Mouse (Mus musculus): ENCODE results near the gene Odf3l1. TPM values are rescaled to one million over a fixed set of nuclear protein-coding genes. Genes with fewer than 3 reads are reported as not detected.

Odf3l1 gene
- polyA plus RNA-seq, 1 experiment from 2014 or later = 1.7 TPM

DNA sequence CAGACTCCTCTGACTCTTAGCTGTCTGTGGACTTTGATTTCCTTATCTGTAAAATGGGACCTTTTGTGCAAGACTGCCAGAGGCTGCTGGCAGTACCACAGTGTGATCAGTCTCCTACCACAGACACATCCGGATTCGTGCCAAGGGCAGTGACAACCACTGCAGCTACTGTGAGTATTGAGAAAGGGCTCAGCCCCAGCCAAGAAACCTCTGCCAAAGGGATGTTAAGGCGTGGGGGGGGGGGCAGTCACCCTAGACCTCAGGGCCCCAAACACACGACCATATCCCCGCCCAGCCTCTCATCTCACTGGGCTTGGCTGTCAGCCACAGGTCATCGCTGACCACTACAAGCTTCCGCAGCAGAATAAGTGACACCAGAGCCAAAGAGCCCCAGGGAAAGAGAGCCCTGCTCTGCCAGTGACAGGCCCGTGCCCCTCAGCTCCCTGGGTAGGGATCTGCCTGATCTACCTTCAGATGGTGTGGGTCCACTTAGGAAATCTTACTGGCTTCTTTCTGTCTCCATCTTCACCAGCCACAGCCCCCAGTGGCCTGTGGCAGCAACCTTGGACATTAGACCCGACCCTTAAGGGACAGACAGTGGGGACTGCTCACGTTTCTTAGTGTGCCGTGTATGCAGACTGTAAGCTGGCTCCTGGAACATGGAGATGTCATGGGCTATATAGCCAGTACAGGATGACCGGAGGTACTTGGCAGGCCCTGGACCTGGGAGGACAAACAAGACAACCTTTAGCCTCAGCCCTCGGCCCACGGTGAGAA, 14.2 kb downstream of the Odf3l1 start:
- Histone ChIP-seq H3K36me3 (ENCODE audit: control insufficient read depth, insufficient read depth, low read length) (no peaks in the 10 kb centered on the region), H3K4me1 (ENCODE audit: control insufficient read depth, insufficient read depth, low read length) (peaks cover 11% of the 10 kb centered on the region), H3K4me2 (ENCODE audit: low read depth, low read length) (no peak overlapping the region), H3K9me3 (ENCODE audit: control insufficient read depth, low read length) (no peaks in the 10 kb centered on the region), H3K4me3 (ENCODE audit: low read depth, low read length) (no peak overlapping the region), H3K27ac (replicated peaks; ENCODE audit: low read depth, low read length) (no peak overlapping the region), H3K9ac (ENCODE audit: low read depth, low read length) (no peak overlapping the region), H3K27me3 (replicated peaks; ENCODE audit: control insufficient read depth, insufficient read depth, low read length) (no peaks in the 10 kb centered on the region)
- WGBS = 68% methylated on average over 14 of the region's 14 CpGs
- DNase-seq (ENCODE audit: low spot score) (no peak), ATAC-seq (ENCODE audit: low read depth) (no peak)

DNA sequence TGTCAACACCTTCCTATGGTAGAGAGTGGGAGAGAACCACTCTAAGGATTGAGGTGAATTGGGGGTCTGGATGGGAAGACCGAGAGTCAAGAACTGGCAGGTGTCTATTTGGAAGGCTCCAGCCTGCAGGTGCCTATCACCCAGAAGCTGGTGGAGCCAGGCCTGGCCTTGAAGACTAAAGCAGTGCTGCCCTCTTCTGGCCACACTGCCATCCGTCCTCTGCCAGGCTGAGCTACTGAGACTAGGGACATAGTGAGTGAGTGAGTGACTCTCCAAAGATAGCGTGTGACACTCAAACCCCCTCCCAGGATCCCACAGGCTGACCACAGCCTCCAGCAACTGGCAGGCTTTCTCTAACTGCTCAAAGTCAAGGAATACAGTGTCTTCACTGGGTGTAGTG, 17.0 kb downstream of the Odf3l1 start:
- H3K9me3 ChIP-seq (ENCODE audit: control insufficient read depth, low read length) = no peaks in the 10 kb centered on the region
- peak; percentile 73 for DNase-seq (ENCODE audit: low spot score)
- H3K27ac ChIP-seq (replicated peaks; ENCODE audit: low read depth, low read length) = no peak overlapping the region
- H3K4me1 ChIP-seq (ENCODE audit: control insufficient read depth, insufficient read depth, low read length) = peaks cover 11% of the 10 kb centered on the region
- H3K4me2 ChIP-seq (ENCODE audit: low read depth, low read length) = no peak overlapping the region
- ATAC-seq (ENCODE audit: low read depth) = 0 out of 2 replicates have a peak, but pooled peaks have one; percentile 49
- WGBS = 13% methylated on average over 3 of the region's 3 CpGs
- H3K27me3 ChIP-seq (replicated peaks; ENCODE audit: control insufficient read depth, insufficient read depth, low read length) = no peaks in the 10 kb centered on the region
- no peak overlapping the region for H3K4me3 ChIP-seq (ENCODE audit: low read depth, low read length)
- no peaks in the 10 kb centered on the region for H3K36me3 ChIP-seq (ENCODE audit: control insufficient read depth, insufficient read depth, low read length)
- H3K9ac ChIP-seq (ENCODE audit: low read depth, low read length) = no peak overlapping the region

DNA sequence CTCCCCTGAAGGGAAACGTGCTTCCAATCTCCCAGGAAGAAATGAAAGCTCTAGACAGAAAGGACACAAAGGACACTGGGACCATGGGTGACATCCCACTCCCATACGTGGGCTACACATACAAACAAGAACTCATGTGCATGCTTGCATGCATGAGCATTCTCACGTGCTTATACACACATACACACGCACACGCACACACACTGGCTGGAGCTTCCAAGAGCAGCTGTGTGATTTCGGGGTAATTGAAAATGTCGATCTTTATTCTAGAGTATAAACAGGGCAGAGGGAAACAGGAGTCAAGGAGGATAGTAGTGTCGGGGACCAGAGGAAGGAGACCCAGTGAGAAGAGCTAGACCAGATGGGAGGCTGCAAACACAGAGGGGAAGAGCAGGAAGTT, 19.8 kb downstream of the Odf3l1 start:
- 60% methylated on average over 8 of the region's 8 CpGs for WGBS
- DNase-seq (ENCODE audit: low spot score) = no peak

DNA sequence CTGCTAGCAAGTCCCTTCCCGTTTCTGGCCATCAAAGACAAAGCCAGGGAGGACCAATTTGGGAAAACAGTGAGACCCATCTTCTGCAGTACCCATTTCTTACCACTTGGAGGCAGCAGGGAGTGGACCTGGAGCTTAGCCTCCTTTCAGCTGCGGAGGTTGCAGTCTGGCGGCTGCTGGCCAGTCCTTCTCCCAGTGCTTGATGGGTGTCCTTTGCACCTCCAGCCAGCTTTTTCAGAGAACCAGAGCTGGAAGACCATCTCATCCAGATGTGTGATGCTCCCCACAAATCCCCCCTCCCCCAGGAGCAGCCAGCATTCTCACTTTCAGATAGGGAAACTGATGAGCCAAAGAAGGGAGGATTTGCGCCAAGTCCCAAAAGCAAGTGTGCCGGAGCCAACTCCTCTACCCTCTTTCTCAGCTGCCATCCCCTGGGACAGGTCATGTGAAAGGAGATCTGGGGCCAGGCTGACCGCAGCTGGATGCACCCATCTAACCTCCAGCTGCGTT, 20.7 kb downstream of the Odf3l1 start:
- Histone ChIP-seq H3K9ac (ENCODE audit: low read depth, low read length) (no peak overlapping the region), H3K4me3 (ENCODE audit: low read depth, low read length) (no peak overlapping the region), H3K4me2 (ENCODE audit: low read depth, low read length) (no peak overlapping the region), H3K9me3 (ENCODE audit: control insufficient read depth, low read length) (no peaks in the 10 kb centered on the region), H3K27me3 (replicated peaks; ENCODE audit: control insufficient read depth, insufficient read depth, low read length) (no peaks in the 10 kb centered on the region), H3K36me3 (ENCODE audit: control insufficient read depth, insufficient read depth, low read length) (no peaks in the 10 kb centered on the region), H3K27ac (replicated peaks; ENCODE audit: low read depth, low read length) (no peak overlapping the region), H3K4me1 (ENCODE audit: control insufficient read depth, insufficient read depth, low read length) (0 out of 2 replicates have a peak, but pooled peaks cover 3% of the 10 kb centered on the region)
- WGBS = 38% methylated on average over 7 of the region's 7 CpGs
- ATAC-seq (ENCODE audit: low read depth) = peak; percentile 38; the same call in 1 of the 2 replicates
- peak; percentile 69 for DNase-seq (ENCODE audit: low spot score)

More for the DNA sequence above, 19.8 kb downstream of the Odf3l1 start:
- Histone ChIP-seq H3K9me3 (ENCODE audit: control insufficient read depth, low read length) (no peaks in the 10 kb centered on the region), H3K36me3 (ENCODE audit: control insufficient read depth, insufficient read depth, low read length) (no peaks in the 10 kb centered on the region), H3K27me3 (replicated peaks; ENCODE audit: control insufficient read depth, insufficient read depth, low read length) (no peaks in the 10 kb centered on the region), H3K9ac (ENCODE audit: low read depth, low read length) (no peak overlapping the region), H3K4me3 (ENCODE audit: low read depth, low read length) (no peak overlapping the region), H3K4me2 (ENCODE audit: low read depth, low read length) (no peak overlapping the region), H3K27ac (replicated peaks; ENCODE audit: low read depth, low read length) (no peak overlapping the region), H3K4me1 (ENCODE audit: control insufficient read depth, insufficient read depth, low read length) (0 out of 2 replicates have a peak, but pooled peaks cover 3% of the 10 kb centered on the region)
- no peak for ATAC-seq (ENCODE audit: low read depth)

DNA sequence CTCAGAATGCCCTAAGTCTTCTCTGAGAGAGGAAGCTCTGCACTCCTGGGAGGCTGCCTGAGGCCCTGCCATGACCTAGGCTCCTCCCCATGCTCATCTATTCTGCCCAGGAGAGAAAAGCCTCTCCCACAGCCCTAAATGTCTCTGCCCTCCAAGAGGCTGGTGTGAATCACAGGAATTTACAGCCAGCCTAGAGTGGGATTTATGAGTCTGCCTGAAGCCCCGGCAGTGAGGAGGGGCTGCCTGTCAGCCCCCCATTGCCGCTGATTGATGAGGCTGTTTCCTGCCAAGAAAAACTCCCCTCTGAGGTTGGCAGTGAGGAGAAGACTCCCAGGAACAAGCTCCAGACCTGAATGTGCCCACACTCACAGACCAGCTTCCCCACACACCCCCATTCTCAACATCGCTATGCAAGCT, 22.2 kb downstream of the Odf3l1 start:
- Histone ChIP-seq H3K4me3 (ENCODE audit: low read depth, low read length) (no peak overlapping the region), H3K9me3 (ENCODE audit: control insufficient read depth, low read length) (no peaks in the 10 kb centered on the region), H3K4me1 (ENCODE audit: control insufficient read depth, insufficient read depth, low read length) (0 out of 2 replicates have a peak, but pooled peaks cover 3% of the 10 kb centered on the region), H3K27me3 (replicated peaks; ENCODE audit: control insufficient read depth, insufficient read depth, low read length) (no peaks in the 10 kb centered on the region), H3K4me2 (ENCODE audit: low read depth, low read length) (no peak overlapping the region), H3K9ac (ENCODE audit: low read depth, low read length) (no peak overlapping the region), H3K36me3 (ENCODE audit: control insufficient read depth, insufficient read depth, low read length) (no peaks in the 10 kb centered on the region), H3K27ac (replicated peaks; ENCODE audit: low read depth, low read length) (no peak overlapping the region)
- 33% methylated on average over 3 of the region's 3 CpGs for WGBS
- DNase-seq (ENCODE audit: low spot score) (no peak), ATAC-seq (ENCODE audit: low read depth) (peak; percentile 17; the same call in 1 of the 2 replicates)

DNA sequence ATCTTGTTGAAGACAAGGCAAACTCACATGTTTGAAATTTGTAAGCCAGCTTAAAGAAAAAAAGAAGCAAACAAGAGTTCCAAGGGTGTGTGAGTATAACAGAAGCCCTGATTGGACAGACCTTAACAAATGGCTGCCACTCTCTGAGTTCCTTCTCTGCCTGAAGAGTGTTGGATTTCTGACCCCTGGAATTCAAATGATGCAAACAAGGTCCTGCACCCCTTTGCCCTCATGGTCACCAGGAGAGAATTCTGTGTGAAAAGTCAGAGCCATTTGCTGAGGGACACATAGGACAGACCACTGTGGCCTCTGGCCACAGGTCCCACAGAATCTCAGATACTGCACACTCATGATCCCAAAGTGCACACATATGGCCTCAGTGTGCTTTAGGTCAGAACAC, 22.6 kb downstream of the Odf3l1 start:
- Histone ChIP-seq H3K9me3 (ENCODE audit: control insufficient read depth, low read length) (no peaks in the 10 kb centered on the region), H3K4me3 (ENCODE audit: low read depth, low read length) (no peak overlapping the region), H3K4me2 (ENCODE audit: low read depth, low read length) (no peak overlapping the region), H3K36me3 (ENCODE audit: control insufficient read depth, insufficient read depth, low read length) (no peaks in the 10 kb centered on the region), H3K4me1 (ENCODE audit: control insufficient read depth, insufficient read depth, low read length) (0 out of 2 replicates have a peak, but pooled peaks cover 3% of the 10 kb centered on the region), H3K9ac (ENCODE audit: low read depth, low read length) (no peak overlapping the region), H3K27me3 (replicated peaks; ENCODE audit: control insufficient read depth, insufficient read depth, low read length) (no peaks in the 10 kb centered on the region), H3K27ac (replicated peaks; ENCODE audit: low read depth, low read length) (no peak overlapping the region)
- DNase-seq (ENCODE audit: low spot score) (no peak), ATAC-seq (ENCODE audit: low read depth) (no peak)

DNA sequence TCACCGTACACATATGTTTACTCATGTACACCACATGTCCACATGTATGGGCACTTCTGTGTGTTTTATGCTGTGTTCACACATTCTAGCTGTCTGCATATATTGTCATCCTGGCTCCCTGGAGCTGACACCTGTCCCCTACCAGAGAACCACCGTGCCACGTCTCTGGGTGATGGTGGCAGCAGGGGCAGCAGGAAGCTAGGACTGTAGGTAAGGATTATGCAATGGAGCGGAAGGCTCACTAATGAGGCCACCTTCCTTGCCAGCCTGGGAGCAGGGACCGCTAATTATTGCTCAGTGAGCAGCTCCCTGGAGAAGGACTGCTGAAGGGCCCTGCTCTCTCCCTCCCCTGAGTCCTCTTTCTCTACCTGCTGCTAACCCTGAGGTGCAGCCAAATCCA, 23.8 kb downstream of the Odf3l1 start:
- Histone ChIP-seq H3K4me3 (ENCODE audit: low read depth, low read length) (no peak overlapping the region), H3K9me3 (ENCODE audit: control insufficient read depth, low read length) (no peaks in the 10 kb centered on the region), H3K4me1 (ENCODE audit: control insufficient read depth, insufficient read depth, low read length) (0 out of 2 replicates have a peak, but pooled peaks cover 3% of the 10 kb centered on the region), H3K4me2 (ENCODE audit: low read depth, low read length) (no peak overlapping the region), H3K27ac (replicated peaks; ENCODE audit: low read depth, low read length) (no peak overlapping the region), H3K27me3 (replicated peaks; ENCODE audit: control insufficient read depth, insufficient read depth, low read length) (no peaks in the 10 kb centered on the region), H3K36me3 (ENCODE audit: control insufficient read depth, insufficient read depth, low read length) (no peaks in the 10 kb centered on the region), H3K9ac (ENCODE audit: low read depth, low read length) (no peak overlapping the region)
- DNase-seq (ENCODE audit: low spot score) (no peak), ATAC-seq (ENCODE audit: low read depth) (no peak)
- WGBS = 76% methylated on average over 5 of the region's 5 CpGs

DNA sequence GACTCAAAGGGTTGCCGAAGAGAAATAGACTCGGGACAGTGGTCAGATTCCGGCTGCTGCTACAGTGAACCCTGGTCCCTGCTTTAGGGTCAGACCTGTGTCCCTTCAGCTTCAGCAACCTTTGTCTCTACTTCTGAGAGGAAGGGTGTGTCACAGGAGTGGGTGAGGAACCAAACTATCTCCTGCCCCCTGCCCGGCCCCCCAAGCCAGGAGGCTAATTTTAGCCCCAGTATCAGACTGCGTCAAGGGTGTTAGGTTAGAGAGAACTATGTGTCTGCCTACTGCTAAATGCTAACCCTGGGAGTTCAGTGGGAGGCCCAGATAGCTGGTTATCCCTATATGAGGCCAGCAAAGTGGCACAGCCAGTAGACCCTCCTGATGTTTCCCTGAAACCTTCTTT, 29.3 kb downstream of the Odf3l1 start:
- no peak overlapping the region for H3K27ac ChIP-seq (replicated peaks; ENCODE audit: low read depth, low read length)
- no peaks in the 10 kb centered on the region for H3K27me3 ChIP-seq (replicated peaks; ENCODE audit: control insufficient read depth, insufficient read depth, low read length)
- H3K4me3 ChIP-seq (ENCODE audit: low read depth, low read length) = no peak overlapping the region
- H3K9ac ChIP-seq (ENCODE audit: low read depth, low read length) = no peak overlapping the region
- WGBS = 84% methylated on average over 5 of the region's 5 CpGs
- H3K9me3 ChIP-seq (ENCODE audit: control insufficient read depth, low read length) = no peaks in the 10 kb centered on the region
- DNase-seq (ENCODE audit: low spot score) (no peak), ATAC-seq (ENCODE audit: low read depth) (no peak)
- H3K4me1 ChIP-seq (ENCODE audit: control insufficient read depth, insufficient read depth, low read length) = 0 out of 2 replicates have a peak, but pooled peaks cover 5% of the 10 kb centered on the region
- H3K36me3 ChIP-seq (ENCODE audit: control insufficient read depth, insufficient read depth, low read length) = no peaks in the 10 kb centered on the region
- no peak overlapping the region for H3K4me2 ChIP-seq (ENCODE audit: low read depth, low read length)

DNA sequence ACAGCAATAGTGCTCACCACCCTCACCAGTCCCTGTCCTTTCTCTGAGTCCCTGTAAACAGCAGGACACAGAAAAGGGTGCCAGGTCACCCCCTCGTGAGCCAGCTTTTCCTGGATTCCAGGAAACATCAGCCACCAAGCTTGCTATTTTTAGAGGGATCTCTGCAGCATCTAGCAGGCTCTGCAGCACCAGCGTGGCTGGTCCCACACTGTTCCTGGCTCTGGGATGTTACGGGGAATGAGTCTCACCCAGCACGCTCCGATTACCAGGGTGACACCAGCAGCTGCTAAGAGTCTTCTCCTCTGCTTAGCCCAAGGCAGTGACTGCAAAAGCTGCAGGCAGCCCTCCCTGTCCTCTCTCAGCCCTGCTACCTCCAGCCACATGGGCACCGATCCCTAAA, 31.6 kb downstream of the Odf3l1 start:
- ATAC-seq (ENCODE audit: low read depth) (no peak), DNase-seq (ENCODE audit: low spot score) (no peak)
- WGBS = 29% methylated on average over 6 of the region's 6 CpGs
- Histone ChIP-seq H3K9me3 (ENCODE audit: control insufficient read depth, low read length) (no peaks in the 10 kb centered on the region), H3K27ac (replicated peaks; ENCODE audit: low read depth, low read length) (no peak overlapping the region), H3K4me2 (ENCODE audit: low read depth, low read length) (no peak overlapping the region), H3K4me1 (ENCODE audit: control insufficient read depth, insufficient read depth, low read length) (0 out of 2 replicates have a peak, but pooled peaks cover 8% of the 10 kb centered on the region), H3K27me3 (replicated peaks; ENCODE audit: control insufficient read depth, insufficient read depth, low read length) (no peaks in the 10 kb centered on the region), H3K9ac (ENCODE audit: low read depth, low read length) (no peak overlapping the region), H3K36me3 (ENCODE audit: control insufficient read depth, insufficient read depth, low read length) (no peaks in the 10 kb centered on the region), H3K4me3 (ENCODE audit: low read depth, low read length) (no peak overlapping the region)

Data from embryonic facial prominence, embryonic 14.5 days (tissue).